Mouse (Mus musculus) ES-E14 (cell line): Measurements from ENCODE around the gene Pcdh10. TPM values are rescaled to one million over a fixed set of nuclear protein-coding genes. Genes with fewer than 3 reads are reported as not detected.

Experiments used
- DNase-seq: peaks from one replicate; pipeline ENCODE4 v3.0.0-alpha.2; 2013; ENCODE audit warnings: low read depth, low spot score
- H3K27ac ChIP-seq: 2 replicates; pipeline ENCODE4 v1.5.1; 2012; ENCODE audit warnings: low read depth, mild to moderate bottlenecking, low read length, moderate library complexity, mixed read lengths; ENCODE audit not compliant: poor library complexity, insufficient read depth, severe bottlenecking
- H3K36me3 ChIP-seq: 2 replicates; pipeline ENCODE4 v1.6.1; 2012; ENCODE audit warnings: mild to moderate bottlenecking, low read length, moderate library complexity, mixed read lengths; ENCODE audit not compliant: control insufficient read depth, poor library complexity, insufficient read depth, severe bottlenecking
- H3K4me1 ChIP-seq, 2 experiments: fragments of 150-350 bp in 1 of 2; sonication (generic) in 1 of 2; 2 replicates each; pipeline ENCODE4 v1.6.1; 2012; ENCODE audit warnings: low read length in 2 of 2, mild to moderate bottlenecking in 1 of 2, mixed read lengths in 1 of 2; ENCODE audit not compliant: control insufficient read depth in 2 of 2, insufficient read depth in 2 of 2, poor library complexity in 1 of 2
- H3K4me3 ChIP-seq, 2 experiments: fragments of 150-350 bp in 1 of 2; sonication (generic) in 1 of 2; 2 replicates each; pipeline ENCODE4 v1.5.1; 2012; ENCODE audit warnings: low read length in 2 of 2, low read depth in 1 of 2, mild to moderate bottlenecking in 1 of 2, mixed read lengths in 1 of 2; ENCODE audit not compliant: insufficient read depth in 1 of 2, poor library complexity in 1 of 2, severe bottlenecking in 1 of 2
- H3K9ac ChIP-seq: 2 replicates; pipeline ENCODE4 v1.6.1; 2012; ENCODE audit warnings: low read depth, mild to moderate bottlenecking, low read length, mixed read lengths; ENCODE audit not compliant: poor library complexity, insufficient read depth, severe bottlenecking
- H3K9me3 ChIP-seq: fragments of 150-350 bp; sonication (generic); 2 replicates; pipeline ENCODE4 v1.6.1; 2012; ENCODE audit warnings: low read depth, mild to moderate bottlenecking, low read length; ENCODE audit not compliant: control insufficient read depth, insufficient read depth
- CHD2 ChIP-seq: IDR thresholded peaks from 2 replicates; pipeline ENCODE4 v1.6.1; 2014; ENCODE audit warnings: mild to moderate bottlenecking, low read depth, low read length, inconsistent platforms
- HCFC1 ChIP-seq: IDR thresholded peaks from 2 replicates; pipeline ENCODE4 v1.6.1; 2012; ENCODE audit warnings: low read length, inconsistent platforms, borderline replicate concordance; ENCODE audit not compliant: insufficient read depth
- MAFK ChIP-seq: IDR thresholded peaks from 2 replicates; pipeline ENCODE4 v1.6.1; 2014; ENCODE audit warnings: mild to moderate bottlenecking, low read depth, low read length, inconsistent platforms; ENCODE audit not compliant: insufficient read depth
- ZC3H11A ChIP-seq: IDR thresholded peaks from 2 replicates; pipeline ENCODE4 v1.6.1; 2012; ENCODE audit warnings: low read depth, mild to moderate bottlenecking, inconsistent platforms, low read length, borderline replicate concordance
- ZNF384 ChIP-seq: IDR thresholded peaks from 2 replicates; pipeline ENCODE4 v1.6.1; 2012; ENCODE audit warnings: low read depth, low read length, inconsistent platforms
- in situ Hi-C, 2 experiments: fragments of 600-800 bp; cut with MboI; formaldehyde crosslinking; loops; one replicate each; pipeline ENCODE4 v1.15.1; 2025; ENCODE audit warnings: low sequenced_read_pairs in 2 of 2, inconsistent platforms in 1 of 2; ENCODE audit not compliant: unreplicated experiment in 2 of 2
- total RNA-seq: library from RNA; depleted of rRNA; stranded (reverse); fragments of 300-350 nt; gene quantifications from 2 replicates; pipeline ENCODE4 v1.2.3, GENCODE M21; 2012

The Pcdh10 gene
- total RNA-seq, 1 experiment, result 0.31 TPM

DNA sequence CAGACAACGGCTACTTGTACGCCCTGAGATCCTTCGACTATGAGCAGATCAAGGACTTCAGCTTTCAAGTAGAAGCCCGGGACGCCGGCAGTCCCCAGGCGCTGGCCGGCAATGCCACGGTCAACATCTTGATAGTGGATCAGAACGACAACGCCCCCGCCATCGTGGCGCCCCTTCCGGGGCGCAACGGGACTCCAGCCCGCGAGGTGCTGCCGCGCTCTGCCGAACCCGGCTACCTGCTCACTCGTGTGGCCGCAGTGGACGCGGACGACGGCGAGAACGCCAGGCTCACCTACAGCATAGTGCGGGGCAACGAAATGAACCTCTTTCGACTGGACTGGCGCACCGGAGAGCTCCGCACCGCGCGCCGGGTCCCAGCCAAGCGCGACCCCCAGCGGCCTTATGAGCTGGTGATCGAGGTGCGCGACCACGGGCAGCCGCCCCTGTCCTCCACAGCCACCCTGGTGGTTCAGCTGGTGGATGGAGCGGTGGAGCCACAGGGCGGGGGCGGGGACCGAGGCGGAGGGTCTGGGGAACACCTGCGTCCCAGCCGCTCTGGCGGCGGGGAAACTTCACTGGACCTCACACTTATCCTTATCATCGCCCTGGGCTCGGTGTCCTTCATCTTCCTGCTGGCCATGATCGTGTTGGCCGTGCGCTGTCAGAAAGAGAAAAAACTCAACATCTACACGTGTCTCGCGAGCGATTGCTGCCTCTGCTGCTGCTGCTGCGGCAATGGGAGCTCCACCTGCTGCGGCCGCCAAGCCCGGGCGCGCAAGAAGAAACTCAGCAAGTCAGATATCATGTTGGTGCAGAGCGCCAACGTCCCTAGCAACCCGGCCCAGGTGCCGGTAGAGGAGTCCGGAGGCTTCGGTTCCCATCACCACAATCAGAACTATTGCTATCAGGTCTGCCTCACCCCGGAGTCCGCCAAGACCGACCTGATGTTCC lies 2.9 kb downstream of the Pcdh10 start:
- Histone ChIP-seq H3K9ac (0 out of 2 replicates have a peak overlapping the region, but pooled peaks have one; percentile 2), H3K4me1 (0 out of 4 replicates have a peak, but pooled peaks cover 0 to 3% of the 10 kb centered on the region in 2 experiments), H3K36me3 (no peaks in the 10 kb centered on the region), H3K9me3 (no peaks in the 10 kb centered on the region), H3K4me3 (peak overlapping the region; percentile 55 to 65), H3K27ac (no peak overlapping the region)
- in situ Hi-C loops, result no loop called here
- DNase-seq, result peak; percentile 24
- TF ChIP-seq CHD2, result no peak
- TF ChIP-seq ZC3H11A, result no peak
- TF ChIP-seq MAFK, result no peak
- TF ChIP-seq HCFC1, result no peak
- TF ChIP-seq ZNF384, result no peak

DNA sequence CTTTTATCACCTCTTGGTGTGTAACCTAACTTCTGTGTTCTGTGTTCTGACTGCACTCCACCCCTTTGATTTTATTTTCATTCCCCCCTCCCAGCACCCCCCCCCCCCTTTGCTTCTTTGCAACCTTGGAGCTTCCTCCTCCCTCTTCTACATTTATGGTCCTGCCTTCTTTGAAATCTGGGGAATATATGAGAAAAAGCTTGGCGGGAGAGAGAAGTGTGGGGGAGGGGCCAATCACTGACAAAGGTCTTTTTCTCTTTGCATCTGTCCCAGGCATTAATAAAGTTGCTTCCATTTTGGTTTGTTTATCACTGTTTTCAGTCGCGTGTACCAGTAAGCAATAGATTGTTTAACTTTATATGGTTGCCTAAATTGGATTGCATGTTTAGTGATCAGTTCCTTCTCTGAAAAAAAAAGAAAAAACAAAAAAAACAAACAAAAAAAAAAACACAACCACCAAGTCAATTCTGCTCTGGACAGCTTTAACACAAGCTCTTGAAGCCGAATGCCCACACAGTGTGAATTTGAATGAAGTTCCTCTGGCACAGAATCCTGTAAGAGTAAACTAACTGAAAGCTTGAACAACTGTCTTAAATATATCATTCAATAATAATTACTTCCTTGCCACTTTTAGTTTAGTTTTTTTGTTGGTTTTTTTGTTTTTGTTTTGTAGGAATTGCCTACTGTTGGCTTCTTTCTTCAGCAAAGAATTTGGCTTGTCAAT lies 4.0 kb downstream of the Pcdh10 start:
- no peak overlapping the region for H3K9ac ChIP-seq
- TF ChIP-seq ZNF384 (no peak), HCFC1 (no peak), CHD2 (no peak), MAFK (no peak), ZC3H11A (no peak)
- no peak for DNase-seq
- in situ Hi-C loops, result no loop called here
- H3K4me1 ChIP-seq, result 0 out of 4 replicates have a peak, but pooled peaks cover 0 to 3% of the 10 kb centered on the region in 2 experiments
- H3K27ac ChIP-seq, result no peak overlapping the region
- no peaks in the 10 kb centered on the region for H3K36me3 ChIP-seq
- no peak overlapping the region; a peak in 2 of 4 replicates for H3K4me3 ChIP-seq
- H3K9me3 ChIP-seq, result no peaks in the 10 kb centered on the region

DNA sequence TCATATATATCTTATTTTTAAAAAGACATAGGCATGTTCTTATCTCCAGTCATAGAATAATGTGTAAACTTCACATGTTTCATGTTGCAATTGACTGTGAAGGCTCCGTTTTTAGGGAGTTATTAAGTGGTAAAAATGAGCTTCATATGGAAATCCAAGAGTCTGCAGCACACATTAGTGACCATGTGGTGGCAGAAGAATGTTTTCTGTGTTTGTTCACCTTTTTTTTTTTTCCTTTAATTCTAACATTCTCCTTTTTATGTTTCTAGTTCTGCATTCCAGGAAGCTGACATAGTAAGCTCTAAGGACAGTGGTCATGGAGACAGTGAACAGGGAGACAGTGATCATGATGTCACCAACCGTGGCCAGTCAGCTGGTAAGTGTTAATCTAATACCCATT lies 5.6 kb downstream of the Pcdh10 start:
- Histone ChIP-seq H3K9me3 (no peaks in the 10 kb centered on the region), H3K36me3 (no peaks in the 10 kb centered on the region), H3K4me1 (0 out of 4 replicates have a peak, but pooled peaks cover 0 to 3% of the 10 kb centered on the region in 2 experiments), H3K9ac (no peak overlapping the region), H3K4me3 (no peak overlapping the region), H3K27ac (no peak overlapping the region)
- in situ Hi-C loops, result no loop called here
- no peak for TF ChIP-seq ZNF384
- TF ChIP-seq MAFK, result no peak
- TF ChIP-seq CHD2, result no peak
- no peak for DNase-seq

DNA sequence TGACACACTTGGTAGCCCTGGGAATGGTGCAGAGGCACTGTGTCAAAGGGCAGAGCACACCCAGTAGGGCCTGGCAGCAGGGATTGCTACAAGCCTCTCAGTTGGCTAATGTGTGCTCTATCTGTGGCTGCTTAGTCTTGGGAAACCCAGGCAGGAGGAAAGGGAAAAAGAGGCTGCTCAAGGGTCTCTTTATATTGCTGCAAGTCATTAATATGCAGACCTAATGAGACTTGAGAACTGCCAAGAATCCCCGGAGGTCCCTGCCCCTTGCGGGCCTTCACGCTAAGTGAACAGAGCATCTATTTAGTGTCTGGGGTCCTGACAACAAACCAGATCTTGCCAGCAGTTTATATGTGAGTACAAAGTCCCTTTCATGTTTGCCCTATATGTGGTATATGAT lies 6.8 kb downstream of the Pcdh10 start:
- Histone ChIP-seq H3K9me3 (no peaks in the 10 kb centered on the region), H3K9ac (no peak overlapping the region), H3K4me3 (no peak overlapping the region), H3K36me3 (no peaks in the 10 kb centered on the region), H3K4me1 (0 out of 4 replicates have a peak, but pooled peaks cover 0 to under 1% of the 10 kb centered on the region in 2 experiments), H3K27ac (no peak overlapping the region)
- in situ Hi-C loops, result no loop called here
- TF ChIP-seq HCFC1, result no peak
- no peak for DNase-seq
